Mouse (Mus musculus) testis, postnatal 14 days (tissue): ENCODE measurements at regions not wholly inside any gene's neighbourhood (a gene's known extent, or its start where the extent isn't known, plus 50 kb on each side); places are given as distances from the start of the nearest gene placed in this dataset.

Experiments
- DNase-seq: peaks from one replicate; pipeline ENCODE4 v3.0.0; 2021; ENCODE audit warnings: low spot score

DNA sequence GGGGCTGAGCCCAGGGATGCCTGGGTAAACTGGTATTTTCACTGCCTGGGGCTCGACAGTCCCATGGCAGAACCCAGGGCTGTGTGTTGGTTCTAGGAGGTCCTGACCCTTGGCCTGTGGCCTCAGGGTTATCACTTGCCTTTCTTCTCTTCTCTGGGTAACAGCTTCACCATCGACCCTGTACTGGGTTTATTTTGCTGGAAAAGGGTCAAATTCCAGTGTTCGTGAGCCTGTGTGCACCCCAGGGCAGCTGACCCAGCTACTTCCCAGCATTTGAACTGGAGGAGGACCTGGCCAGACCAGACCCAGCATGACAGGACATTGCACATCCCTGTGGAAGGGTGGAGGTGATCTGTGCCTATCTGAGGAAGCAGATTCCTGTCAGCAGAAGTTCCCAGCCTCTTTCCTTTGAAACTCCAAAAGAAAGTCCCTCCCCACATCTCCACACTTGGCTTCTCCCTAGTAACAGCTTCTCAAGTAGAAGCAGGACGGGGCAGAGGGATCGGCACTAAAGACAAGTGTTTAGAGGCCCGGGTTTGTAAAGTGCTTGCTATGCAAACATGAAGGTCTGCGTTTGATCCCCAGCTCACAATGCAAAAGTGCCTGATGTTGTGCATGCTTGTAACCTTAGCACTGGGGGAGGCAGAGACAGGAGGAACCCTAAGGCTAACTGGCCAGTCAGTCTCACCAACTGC is 103.9 kb upstream of the Ccnd1 start:
- no peak for DNase-seq

DNA sequence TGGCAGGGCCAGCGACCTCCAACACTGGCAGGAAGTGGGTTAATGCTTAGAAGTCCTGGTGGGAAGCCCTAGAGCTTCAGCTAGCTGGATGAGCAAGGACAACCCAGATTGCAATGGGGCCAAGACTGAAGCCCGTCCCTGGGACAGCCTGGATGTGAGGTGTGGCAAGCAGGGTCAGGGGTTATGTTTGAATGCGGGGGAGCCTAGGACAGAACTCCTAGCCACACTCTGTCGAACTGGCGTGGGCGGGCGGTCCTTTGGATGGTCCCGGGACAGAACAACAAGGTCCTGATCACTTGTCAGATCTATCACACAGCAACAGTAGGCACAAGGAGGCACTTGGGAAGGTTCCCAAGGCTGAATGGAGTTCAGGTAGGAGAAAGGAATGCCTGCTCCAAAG is 101.1 kb upstream of the Ccnd1 start:
- no peak for DNase-seq

DNA sequence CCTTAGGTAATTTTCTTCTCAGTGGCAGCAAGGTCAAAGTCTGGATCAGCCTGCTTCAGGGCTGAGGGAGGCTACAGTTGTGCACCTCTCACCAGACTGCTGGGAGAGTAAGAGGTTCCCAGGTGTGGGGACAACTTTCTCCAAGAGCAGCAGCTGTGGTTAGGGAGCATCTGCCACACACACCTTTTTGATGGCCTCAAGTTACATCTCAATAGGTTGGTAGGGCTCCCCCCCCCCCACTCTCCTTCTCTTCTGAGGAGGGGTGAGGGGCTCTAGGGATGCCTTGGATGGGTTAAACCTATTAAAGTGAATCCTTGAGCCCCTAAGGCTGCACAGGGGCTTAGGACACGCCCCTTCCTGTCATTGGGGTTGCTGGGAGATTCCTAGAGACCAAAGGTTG is 94.7 kb upstream of the Ccnd1 start:
- DNase-seq, result no peak

DNA sequence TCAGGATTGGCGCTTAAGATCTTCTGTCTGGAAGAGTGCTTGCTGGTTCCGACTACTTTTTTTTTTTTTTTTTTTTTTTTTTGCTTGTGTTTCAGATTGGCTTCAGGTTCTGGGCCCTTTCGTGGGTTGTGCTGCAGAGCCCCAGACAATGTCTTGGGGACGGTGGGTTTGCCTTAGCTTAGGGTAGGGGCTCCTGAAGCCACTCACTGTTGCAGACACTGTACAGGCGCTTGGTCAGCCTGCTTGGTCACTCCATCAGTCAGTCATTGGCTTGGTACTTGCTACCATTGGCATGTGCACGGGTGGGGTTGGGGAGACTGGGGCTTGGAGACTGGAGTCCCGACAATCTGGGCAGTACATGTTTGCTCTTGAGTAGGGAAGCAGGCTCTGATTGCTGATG is 91.5 kb upstream of the Ccnd1 start:
- no peak for DNase-seq

DNA sequence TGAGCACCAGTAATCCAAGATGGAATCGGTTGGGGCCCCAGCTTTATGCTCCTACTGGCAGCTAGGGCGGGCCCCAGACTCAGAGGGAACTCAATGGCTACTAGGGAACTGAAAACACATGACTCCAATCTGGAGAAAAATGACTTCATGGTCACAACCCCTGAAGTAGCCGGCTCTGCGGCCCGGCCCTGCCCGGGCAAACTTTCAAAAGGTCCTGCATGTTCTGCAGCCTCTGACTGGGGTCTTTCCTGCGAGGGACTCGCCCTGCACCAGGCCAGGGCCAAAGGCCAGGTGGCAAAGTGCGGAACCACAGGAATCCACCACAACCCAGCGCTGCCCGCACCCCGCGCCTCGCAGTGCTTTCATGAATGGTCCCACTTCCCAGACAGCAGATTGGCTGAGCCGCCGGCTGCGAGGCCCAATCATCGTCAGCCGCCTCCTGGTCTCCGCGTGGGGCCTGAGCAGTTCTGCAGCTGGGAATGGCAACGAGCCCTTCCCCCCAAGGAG is 91.0 kb upstream of the Ccnd1 start:
- DNase-seq, result peak; percentile 80

DNA sequence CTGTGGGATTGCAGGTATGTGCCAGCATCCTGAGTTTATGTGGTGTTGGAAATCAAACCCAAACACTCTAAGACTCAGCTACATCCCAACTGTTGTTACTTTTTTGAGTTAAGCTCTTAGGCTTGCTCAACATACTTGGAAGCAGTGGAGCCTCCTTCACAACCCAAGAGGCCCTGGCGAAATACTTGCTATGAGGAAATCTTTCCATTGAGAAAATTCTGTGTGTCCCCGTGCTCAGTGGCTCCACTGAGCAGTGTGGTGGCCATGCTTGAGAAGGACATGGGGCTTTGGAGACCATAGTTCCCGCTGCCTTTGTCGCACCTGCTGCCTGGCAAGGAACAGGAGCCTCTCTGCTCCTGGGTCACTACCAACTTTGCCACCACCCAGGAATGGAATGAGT is 89.9 kb upstream of the Ccnd1 start:
- DNase-seq, result no peak

DNA sequence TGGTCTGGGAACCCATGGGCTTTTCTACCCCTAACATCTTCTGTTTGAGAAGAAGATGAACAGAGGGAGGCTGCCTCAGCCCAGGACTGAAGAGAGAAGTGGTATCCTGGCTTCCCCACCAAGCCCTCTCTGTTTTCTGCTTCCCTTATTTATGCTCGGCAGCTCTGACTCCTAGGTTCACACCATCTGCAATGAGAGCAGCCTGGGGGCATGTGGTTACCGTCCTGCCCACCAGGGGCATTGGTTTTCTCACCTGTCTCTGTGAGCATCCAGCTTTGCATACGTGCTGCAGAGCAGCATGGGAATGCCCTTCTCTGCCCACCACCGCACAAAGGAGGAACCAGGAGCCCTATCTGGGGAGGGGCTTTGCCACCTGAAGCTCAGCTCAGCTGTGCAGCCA is 89.4 kb upstream of the Ccnd1 start:
- no peak for DNase-seq

DNA sequence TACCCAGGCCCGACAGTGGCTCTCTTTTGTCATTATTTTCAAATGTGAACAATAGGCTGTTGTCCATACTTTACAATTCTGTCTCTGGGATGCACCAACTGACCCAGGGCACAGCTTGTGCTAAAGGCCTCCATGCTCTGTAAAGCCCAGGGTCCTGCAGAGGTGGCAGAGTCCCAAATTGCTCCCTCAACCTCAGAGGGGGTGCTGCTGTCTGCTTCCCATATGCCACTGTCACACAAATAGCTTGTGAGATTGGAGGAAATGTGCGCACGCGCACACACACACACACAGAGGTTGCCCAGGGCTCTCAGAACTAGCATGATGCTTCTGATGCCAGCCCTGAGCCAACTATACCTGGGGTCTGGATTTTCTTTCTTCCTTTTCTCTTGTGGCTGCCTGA is 87.3 kb upstream of the Ccnd1 start:
- DNase-seq, result no peak

DNA sequence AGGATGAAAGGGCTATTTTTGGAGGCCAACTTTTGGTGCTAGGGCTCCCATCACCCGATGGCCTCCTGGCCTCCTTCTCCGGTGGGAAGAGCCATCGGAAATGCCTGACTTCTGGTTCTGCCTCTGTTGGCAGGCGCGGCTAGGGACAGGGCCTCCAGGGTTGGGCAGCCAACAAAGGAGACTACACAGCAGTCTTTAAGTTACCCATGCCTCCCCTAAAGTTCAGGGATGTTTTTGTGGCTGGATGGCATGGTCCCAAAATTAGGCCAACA is 86.2 kb upstream of the Ccnd1 start:
- no peak for DNase-seq

DNA sequence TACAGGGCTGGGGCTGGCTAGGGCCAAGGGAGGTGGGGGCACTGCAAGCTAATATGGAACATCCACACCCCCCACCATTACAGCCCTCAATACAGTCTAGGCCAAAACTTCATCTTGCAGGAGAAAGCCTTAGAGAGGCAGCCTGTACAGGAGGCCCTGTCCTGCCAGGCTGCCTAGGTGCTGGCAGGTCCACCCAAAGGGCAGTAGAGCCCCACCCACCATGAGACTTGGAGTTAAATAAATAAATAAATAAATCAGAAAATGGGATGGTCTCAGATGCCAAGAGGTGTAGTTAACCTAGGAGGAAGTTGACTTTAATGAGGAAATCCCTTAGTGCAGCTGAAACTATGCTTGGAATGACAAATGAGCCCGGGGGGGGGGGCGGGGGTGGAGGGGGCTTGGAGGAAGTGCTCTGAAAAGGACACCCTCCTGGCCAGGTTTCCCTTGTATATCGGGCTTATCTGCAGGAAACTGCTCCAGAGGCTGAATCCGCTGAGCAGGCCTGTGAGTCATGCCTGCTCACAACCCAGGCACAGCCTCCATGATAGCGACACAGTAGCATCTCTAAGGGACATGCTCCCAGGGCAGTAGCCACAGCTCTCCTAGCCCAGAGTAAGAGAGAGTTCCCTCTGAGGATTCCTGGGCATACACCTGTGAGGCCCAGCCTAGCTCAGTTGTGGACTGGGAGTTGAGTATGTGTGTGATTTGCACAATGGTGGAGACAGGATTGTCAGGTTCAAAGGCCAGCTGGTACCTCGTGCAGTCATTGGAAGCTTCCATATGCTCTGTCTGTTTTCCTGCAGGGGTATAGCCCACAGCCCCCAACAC is 85.7 kb upstream of the Ccnd1 start:
- no peak for DNase-seq

DNA sequence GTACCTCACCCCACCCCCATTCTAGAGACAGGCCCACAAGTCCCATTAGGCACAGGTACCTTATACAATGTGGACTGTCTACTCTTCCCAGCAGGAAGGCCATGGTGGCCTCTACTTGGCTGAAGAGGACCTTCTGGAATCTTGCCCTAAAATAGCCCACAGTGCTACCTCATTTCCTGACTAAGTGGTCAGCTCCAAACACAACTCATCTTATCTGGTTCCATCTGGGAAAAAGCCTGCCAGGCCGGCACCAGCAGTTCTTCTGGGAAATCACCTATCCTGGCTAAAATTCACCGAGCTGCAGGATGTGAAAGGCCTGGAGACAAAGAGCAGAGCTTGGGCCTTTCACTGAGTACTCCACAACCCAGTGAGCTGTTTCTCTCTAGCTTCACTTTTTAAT is 84.9 kb upstream of the Ccnd1 start:
- DNase-seq, result no peak

DNA sequence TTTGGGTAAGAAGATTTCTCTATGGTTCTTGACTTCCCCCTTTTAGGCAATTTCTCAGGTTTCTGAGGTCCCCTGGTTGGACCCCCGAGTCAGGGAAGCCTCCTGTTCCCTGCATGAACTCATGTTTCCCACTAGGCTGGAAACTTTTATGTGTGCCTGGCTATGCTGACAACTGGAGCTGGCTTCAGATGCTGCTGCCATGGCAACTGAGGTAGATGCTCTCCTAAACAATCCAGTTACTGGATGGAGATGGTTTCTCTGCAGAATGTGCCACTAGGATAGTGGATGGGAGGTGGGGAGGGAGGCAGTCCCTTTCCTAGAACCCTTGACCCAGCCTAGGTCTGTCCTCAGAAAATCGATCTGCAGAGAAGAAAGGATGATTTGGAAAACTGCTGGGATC is 79.4 kb upstream of the Ccnd1 start:
- DNase-seq, result no peak

DNA sequence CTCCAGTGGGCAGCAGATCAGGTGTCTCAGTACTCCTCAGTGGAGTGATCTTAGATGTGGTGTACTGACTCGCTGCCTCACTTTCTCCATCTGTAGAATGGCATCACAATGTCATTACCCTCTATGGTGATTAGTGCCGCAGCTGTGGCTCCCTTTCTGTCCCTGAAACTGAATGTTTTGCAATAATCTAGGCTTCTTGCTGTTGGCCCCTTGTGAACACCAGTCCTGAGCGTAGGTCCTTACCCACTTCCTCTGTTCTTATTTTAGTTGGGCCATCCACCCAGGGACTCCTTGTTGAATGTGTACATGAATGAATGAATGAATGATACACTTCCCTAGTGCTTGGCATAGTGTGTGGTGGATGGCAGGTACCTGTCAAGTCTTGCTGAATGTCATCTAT is 78.4 kb upstream of the Ccnd1 start:
- no peak for DNase-seq

DNA sequence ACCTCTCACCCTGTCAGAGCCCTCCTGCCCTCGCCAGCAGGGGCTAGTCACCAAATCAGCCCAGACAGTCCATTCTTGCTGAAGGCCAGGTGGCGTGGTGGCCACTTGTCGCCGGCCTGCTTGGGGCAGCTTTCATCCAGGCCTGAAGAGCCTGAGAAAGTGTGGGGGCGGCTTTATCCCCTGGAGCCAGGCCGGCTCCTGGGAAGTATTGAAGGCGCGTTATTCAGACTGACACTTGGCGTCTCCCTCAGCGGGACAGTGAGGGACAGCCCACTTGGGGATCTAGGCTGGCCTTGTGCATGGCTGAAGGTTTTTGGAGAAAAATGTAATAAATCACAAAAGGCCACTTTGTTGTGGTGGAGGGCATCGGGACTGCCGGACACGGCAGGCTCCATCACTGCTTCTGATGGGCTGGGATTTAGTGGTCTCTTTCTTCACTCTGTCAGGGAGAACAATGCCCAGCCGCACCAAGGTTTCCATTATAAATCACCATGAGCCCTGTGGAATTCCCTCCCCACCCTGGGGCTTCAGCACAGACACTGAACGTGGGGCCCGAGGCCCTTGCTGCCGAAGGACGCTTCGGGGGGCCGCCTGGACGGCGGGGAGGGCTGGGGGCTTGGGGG is 75.8 kb upstream of the Ccnd1 start:
- no peak for DNase-seq

DNA sequence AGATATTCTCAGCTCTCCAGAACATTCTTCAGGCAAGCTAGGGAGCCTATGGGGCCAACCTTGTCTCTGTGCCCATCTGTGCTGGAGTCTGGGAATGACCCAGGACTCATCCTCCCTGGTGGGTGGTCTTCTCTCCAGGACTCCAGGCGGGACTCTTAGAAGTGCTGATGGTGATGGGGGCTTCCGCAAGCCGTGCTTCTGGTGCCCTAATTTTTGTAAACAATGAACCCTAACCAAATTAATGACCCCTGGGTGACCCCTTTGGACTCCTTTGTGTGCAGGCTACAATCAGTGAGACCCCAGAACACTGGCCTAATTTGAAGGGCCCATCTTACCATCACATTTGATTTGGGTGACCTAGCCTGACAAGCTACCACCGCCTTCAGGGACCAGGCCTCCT is 71.0 kb upstream of the Ccnd1 start:
- DNase-seq, result no peak

DNA sequence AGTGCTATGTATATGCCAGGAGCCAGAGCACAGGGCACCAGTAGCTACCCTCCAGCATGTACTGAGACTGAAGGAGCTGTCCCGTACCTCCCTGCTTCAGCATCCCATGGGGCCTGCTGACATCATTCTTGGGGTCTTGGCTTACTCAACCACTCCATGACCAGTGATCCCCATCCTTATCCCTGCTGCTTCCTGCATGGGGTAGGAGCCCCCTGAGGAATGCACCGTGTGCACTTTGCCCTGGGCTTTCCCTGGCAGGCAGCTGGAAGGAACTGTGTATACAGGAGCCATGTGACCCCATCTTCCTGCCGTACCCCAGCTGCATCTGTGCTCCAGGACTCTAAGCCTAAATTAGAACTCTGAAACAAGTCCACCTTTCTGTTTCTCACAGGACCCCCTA is 70.3 kb upstream of the Ccnd1 start:
- DNase-seq, result no peak

DNA sequence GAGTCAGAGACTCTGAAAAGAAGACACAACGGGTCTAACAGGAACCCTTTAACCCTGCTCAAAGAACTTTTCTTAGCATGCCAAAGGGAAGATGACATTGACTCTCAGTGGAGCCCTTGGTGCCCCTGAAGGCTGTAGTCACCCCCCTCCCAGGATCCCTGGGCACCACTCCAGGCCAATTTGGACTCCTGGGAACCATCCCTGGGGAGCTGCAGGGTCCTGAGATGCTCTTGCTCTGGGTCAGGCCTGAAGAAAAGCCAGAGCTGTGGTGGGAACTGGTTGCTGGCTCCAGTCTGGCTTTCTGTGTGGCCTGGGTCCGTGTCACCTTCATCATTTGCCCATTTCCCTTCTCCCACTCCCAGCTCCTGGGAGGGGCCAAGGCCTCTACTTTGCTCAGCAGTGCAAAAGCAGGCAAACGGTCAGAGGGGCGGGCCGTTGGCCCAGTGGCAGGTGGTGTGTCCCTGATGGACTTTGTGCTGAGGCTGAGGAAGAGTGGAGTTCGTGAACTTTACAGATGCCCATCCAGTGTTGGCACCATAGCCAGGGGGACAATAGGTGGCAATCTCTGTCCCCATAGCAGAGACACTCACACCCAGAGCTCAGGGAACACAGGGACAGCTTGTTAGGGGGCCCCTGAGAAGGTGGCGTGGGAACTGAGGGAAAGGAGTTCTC is 69.1 kb upstream of the Ccnd1 start:
- no peak for DNase-seq

DNA sequence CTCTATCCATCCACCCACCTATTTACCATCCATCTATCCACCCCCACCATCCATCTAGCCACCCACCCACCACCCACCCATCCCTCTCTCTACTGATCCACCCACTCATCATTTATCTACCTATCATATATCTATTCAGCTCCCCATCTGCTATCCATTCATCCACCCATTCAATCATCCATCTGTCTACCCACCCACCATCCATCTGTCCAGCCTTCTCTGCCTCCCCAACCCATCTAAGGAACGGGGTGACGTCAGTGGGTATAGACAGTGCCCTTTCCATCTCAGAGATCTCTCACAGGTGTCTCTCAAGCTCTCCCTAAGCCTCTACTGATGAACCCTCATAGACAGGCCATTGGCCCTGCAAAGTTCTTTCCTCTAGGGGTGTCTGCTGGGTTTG is 67.5 kb upstream of the Ccnd1 start:
- DNase-seq, result no peak

DNA sequence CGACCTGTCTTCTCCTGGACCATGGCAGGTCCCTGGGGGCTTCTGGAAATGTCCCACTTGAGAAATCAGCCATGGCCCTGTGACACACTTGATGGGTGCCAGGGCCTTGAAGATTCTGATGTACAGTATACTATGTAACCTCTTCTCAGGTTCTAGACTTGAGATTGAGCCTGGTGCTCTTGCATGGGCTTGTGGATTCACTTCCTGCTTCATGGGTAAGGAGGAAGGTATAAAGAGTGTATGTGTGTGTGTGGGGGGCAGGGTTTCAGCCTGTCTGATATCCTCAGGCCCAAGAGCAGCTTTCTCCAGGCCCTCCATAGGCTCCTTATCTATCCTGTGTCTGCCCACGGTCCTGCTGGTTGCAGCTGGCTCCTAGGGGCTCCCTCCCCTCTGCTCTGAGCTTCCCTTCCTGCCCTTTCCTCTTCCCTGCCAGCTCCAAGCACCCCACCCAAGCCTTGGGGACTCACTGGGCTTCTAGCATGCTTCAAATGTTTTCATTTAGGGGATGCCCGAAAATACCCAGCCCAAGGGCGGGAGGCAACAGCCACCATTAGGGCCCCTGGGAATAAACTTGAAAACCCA is 61.9 kb upstream of the Ccnd1 start:
- no peak for DNase-seq

DNA sequence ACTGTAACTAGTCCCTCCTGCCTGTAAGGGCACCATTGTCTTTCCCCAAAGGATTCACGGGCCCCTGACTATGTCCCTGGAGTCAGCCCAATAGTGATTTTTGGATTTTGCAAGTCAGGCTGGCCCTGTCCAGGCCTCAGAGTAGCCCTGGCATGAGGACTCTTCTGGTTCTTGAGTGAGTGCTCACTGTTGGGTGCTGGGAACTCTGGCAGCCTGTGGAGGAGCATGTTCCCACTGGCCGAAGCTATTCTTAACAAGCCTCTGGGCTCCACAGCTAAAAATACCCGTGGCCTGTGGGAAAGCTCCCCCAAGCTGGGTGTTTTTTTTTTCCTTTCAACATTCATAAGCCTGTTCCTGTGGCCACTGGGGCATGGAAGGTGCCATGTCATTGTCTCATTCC is 60.0 kb upstream of the Ccnd1 start:
- no peak for DNase-seq

DNA sequence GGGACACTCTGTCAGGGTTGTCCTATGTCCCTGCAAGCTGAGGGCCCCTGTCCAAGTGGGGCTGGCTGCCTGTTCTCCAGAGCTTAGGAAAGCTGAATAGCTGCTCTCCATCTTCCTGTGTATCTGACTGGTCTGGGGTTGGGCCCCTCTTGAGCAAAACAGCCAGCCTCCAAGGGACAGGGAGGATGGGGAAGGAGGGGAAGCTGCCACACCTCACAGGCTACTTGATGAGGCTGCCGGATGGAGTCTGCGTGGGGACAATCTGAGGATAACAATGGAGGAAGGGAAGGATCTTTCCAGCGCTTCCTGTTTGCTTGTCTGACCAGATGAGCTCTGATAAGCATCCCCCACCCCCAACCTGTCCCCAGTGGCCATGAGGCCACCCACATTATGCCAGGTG is 57.1 kb upstream of the Ccnd1 start:
- no peak for DNase-seq

DNA sequence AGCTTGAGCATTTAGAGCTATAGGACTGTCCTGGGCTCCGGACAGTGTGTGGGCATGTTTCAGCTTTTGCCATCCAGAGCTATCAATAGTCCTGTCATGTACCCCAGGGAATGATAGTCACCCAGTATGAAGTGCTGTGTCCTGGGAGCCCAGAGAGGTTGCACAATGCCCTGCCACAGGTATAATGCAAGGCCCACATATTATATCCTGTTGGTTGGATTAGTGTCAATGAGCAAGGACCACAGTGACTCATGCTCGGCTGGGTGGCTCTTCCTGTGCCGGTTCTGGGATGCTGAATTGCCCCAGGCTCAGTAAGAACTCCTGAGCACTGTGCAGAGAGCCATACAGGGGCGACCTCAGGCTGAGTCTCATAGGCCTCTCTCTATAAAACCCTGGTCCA is 54.5 kb upstream of the Ccnd1 start:
- no peak for DNase-seq

DNA sequence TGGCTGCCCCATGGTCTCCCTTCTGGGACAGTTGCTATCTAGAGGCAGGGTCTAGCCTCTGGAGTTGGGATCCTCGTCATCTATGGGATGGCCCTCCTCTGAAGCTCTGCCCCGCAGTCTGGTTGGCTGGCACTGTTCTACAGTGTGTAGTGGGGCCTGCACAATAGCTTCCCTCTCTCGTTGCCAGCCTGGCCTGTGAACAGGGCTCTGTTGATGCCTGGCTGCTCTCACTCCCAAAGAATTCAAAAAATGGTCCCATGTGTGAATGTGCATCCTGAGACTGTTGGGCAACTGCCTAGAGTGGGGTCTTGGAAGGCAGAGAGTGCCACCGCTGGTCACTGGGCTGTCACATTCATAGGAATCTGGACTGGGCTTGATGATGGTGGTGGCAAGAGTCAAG is 53.8 kb upstream of the Ccnd1 start:
- no peak for DNase-seq
